Mouse (Mus musculus) brain, embryonic 14.5 days (tissue): ENCODE measurements at regions not wholly inside any gene's neighbourhood (a gene's known extent, or its start where the extent isn't known, plus 50 kb on each side); places are given as distances from the start of the nearest gene placed in this dataset.
A peak's percentile ranks its signal among the peaks of the same experiment; 100 is the strongest.

Experiments
- DNase-seq: peaks from one replicate; pipeline ENCODE4 v3.0.0-alpha.2; 2011; ENCODE audit warnings: low read depth
- CTCF ChIP-seq: fragments of 200-500 bp; IDR thresholded peaks from 2 replicates; pipeline ENCODE4 v1.5.1; 2012; ENCODE audit warnings: inconsistent platforms, mild to moderate bottlenecking, moderate library complexity, borderline replicate concordance; ENCODE audit not compliant: insufficient read depth, insufficient read length; ENCODE audit errors: extremely low read depth
- POLR2A ChIP-seq: fragments of 200-500 bp; IDR thresholded peaks from 2 replicates; pipeline ENCODE4 v1.6.1; 2012; ENCODE audit warnings: mild to moderate bottlenecking, inconsistent platforms, borderline replicate concordance; ENCODE audit not compliant: poor library complexity, insufficient read depth, insufficient read length, severe bottlenecking; ENCODE audit errors: extremely low read depth

- no peak for TF ChIP-seq CTCF
- no peak for TF ChIP-seq POLR2A
- no peak for DNase-seq
These were observed 373.9 kb downstream of the Adam3 start for GRCm38 (mm10) chr8:24351760-24352159.

- TF ChIP-seq POLR2A (no peak), CTCF (no peak)
- no peak for DNase-seq
These were observed 379.1 kb downstream of the Adam3 start for GRCm38 (mm10) chr8:24346390-24347113.

- DNase-seq = no peak
- TF ChIP-seq POLR2A = no peak
- TF ChIP-seq CTCF = no peak
These were observed 387.0 kb downstream of the Adam3 start for GRCm38 (mm10) chr8:24338694-24339093.

GRCm38 (mm10) chr8:24337635-24338034, 388.0 kb downstream of the Adam3 start:
- TF ChIP-seq POLR2A (no peak), CTCF (peak; percentile 65)
- DNase-seq = peak; percentile 65

GRCm38 (mm10) chr8:24335709-24336108, 389.9 kb downstream of the Adam3 start:
- peak; percentile 50 for DNase-seq
- TF ChIP-seq CTCF (no peak), POLR2A (no peak)

GRCm38 (mm10) chr8:24333705-24334104, 391.9 kb downstream of the Adam3 start:
- no peak for DNase-seq
- TF ChIP-seq CTCF (0 out of 2 replicates have a peak, but pooled peaks have one; percentile 20), POLR2A (no peak)

- peak; percentile 60 for DNase-seq
- TF ChIP-seq POLR2A (no peak), CTCF (no peak)
These were observed 414.8 kb downstream of the Adam3 start for GRCm38 (mm10) chr8:24310893-24311292.

GRCm38 (mm10) chr8:24294565-24294964, 431.1 kb downstream of the Adam3 start:
- TF ChIP-seq POLR2A = no peak
- no peak for TF ChIP-seq CTCF
- no peak for DNase-seq

- TF ChIP-seq CTCF (no peak), POLR2A (no peak)
- no peak for DNase-seq
These were observed 437.8 kb downstream of the Adam3 start for GRCm38 (mm10) chr8:24287861-24288260.

GRCm38 (mm10) chr8:24284966-24285365, 440.7 kb downstream of the Adam3 start:
- no peak for DNase-seq
- TF ChIP-seq POLR2A (no peak), CTCF (no peak)

GRCm38 (mm10) chr8:24283901-24284405, 441.7 kb downstream of the Adam3 start:
- TF ChIP-seq CTCF = no peak
- no peak for TF ChIP-seq POLR2A
- DNase-seq = no peak

GRCm38 (mm10) chr8:24280296-24280695, 445.4 kb downstream of the Adam3 start:
- DNase-seq = no peak
- TF ChIP-seq CTCF = no peak
- TF ChIP-seq POLR2A = no peak
